10 mouse cellular contexts compared by ENCODE assay signal in the genomic region with DNA sequence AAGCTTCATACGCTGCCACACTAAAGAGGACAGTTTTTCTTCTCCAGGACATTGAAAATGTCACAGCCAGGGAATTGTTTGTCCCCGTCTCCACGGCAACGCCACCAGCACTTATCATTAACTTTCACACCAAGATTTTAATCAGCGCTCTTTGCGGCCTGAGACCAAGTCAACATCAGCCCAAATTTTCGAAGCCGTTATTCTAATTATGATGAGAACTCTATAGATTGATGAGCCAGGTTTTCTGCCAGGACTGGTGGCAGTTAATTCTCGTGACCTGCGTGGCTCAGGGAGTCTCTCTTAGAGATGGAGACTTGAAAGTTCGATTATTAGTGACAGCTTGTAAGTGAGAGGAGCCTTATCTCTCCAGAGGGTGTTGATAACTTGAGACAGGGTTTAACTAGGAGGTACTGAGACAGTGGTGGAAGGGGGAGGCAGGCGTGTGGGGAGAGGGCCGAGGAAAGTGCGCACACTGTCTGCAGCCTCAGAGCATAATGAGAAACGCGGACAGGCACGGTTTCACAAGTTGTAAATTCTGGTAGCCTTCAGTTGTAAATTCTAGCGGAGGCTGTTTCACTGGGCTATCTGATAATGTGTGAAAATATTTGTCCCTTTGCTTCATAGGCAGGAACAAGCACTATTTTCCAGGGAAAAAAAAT.
DNase-seq lines count a peak whose midpoint lies in the region; ATAC-seq and TF ChIP-seq lines count a peak whose summit lies in the region.
"Had no signal": no experiment of that assay in that cellular context is flagged by ENCODE, and none has a peak within 500 bp of the region (broad histone marks: within the 10 kb centered on the region; RNA-seq: fewer than 3 reads in every experiment).

No protein-coding gene starts in this region.

- no peak overlapping the region for H3K27ac ChIP-seq in heart, embryonic 15.5 days
- no peak overlapping the region for H3K27ac ChIP-seq in embryonic facial prominence, embryonic 11.5 days (replicated peaks; ENCODE audit: low read depth, low read length)
- peak overlapping the region; percentile 10; the same call in 1 of the 2 replicates for H3K27ac ChIP-seq in kidney, embryonic 15.5 days
- no peak overlapping the region for H3K27ac ChIP-seq in stomach, postnatal 0 days (replicated peaks)

- no peaks in the 10 kb centered on the region for H3K27me3 ChIP-seq in heart, embryonic 15.5 days
- no peaks in the 10 kb centered on the region for H3K27me3 ChIP-seq in embryonic facial prominence, embryonic 11.5 days (ENCODE audit: control insufficient read depth, insufficient read depth, low read length)
- peaks cover 10% of the 10 kb centered on the region for H3K27me3 ChIP-seq in kidney, embryonic 15.5 days
- H3K27me3 ChIP-seq in stomach, postnatal 0 days (ENCODE audit: control insufficient read depth, insufficient read depth, low read length), result no peaks in the 10 kb centered on the region

- H3K9me3 ChIP-seq in heart, embryonic 15.5 days (replicated peaks), result no peaks in the 10 kb centered on the region
- H3K9me3 ChIP-seq in embryonic facial prominence, embryonic 11.5 days (replicated peaks; ENCODE audit: control insufficient read depth, low read length), result no peaks in the 10 kb centered on the region
- no peaks in the 10 kb centered on the region for H3K9me3 ChIP-seq in kidney, embryonic 15.5 days (replicated peaks)
- no peaks in the 10 kb centered on the region for H3K9me3 ChIP-seq in stomach, postnatal 0 days (ENCODE audit: control insufficient read depth, low read length)

- H3K36me3 ChIP-seq in heart, embryonic 15.5 days, result no peaks in the 10 kb centered on the region
- H3K36me3 ChIP-seq in embryonic facial prominence, embryonic 11.5 days (replicated peaks; ENCODE audit: control insufficient read depth, insufficient read depth, low read depth, low read length), result no peaks in the 10 kb centered on the region
- no peaks in the 10 kb centered on the region for H3K36me3 ChIP-seq in kidney, embryonic 15.5 days
- H3K36me3 ChIP-seq in stomach, postnatal 0 days (ENCODE audit: control insufficient read depth, insufficient read depth, low read length), result no peaks in the 10 kb centered on the region

- TF ChIP-seq EP300 in stomach, postnatal 0 days (optimal IDR thresholded peaks at IDR 0.05), result no peak

- no peak overlapping the region for H3K9ac ChIP-seq in heart, embryonic 15.5 days
- no peak overlapping the region for H3K9ac ChIP-seq in embryonic facial prominence, embryonic 11.5 days (replicated peaks; ENCODE audit: low read length)
- H3K9ac ChIP-seq in kidney, embryonic 15.5 days, result no peak overlapping the region
- H3K9ac ChIP-seq in stomach, postnatal 0 days (ENCODE audit: low read length), result no peak overlapping the region

- no peak for DNase-seq in heart, postnatal 36 days
- DNase-seq in embryonic facial prominence, embryonic 11.5 days (ENCODE audit: low spot score), result peak; percentile 15
- peak; percentile 53 for DNase-seq in neural tube, embryonic 10.5 days (ENCODE audit: extremely low spot score, low spot score)
- no peak for DNase-seq in right cerebral cortex, postnatal 14 days
- DNase-seq in stomach, postnatal 0 days (ENCODE audit: low spot score), result no peak
- no peak for DNase-seq in cerebellum, adult 9-10 months
- DNase-seq: adrenal gland, adult 2 months; thymus, postnatal 36 days had no signal

- no peak overlapping the region for H3K4me3 ChIP-seq in heart, embryonic 15.5 days
- no peak overlapping the region for H3K4me3 ChIP-seq in embryonic facial prominence, embryonic 11.5 days (ENCODE audit: low read depth, low read length)
- H3K4me3 ChIP-seq in kidney, embryonic 15.5 days (replicated peaks), result no peak overlapping the region
- H3K4me3 ChIP-seq in stomach, postnatal 0 days (ENCODE audit: low read depth, low read length), result no peak overlapping the region

- peaks cover 12% of the 10 kb centered on the region for H3K4me1 ChIP-seq in heart, embryonic 15.5 days (replicated peaks)
- no peaks in the 10 kb centered on the region for H3K4me1 ChIP-seq in embryonic facial prominence, embryonic 11.5 days (ENCODE audit: control insufficient read depth, insufficient read depth, low read length)
- H3K4me1 ChIP-seq in kidney, embryonic 15.5 days, result peaks cover 38% of the 10 kb centered on the region
- peaks cover 3% of the 10 kb centered on the region; the same call in 1 of the 2 replicates for H3K4me1 ChIP-seq in stomach, postnatal 0 days (replicated peaks; ENCODE audit: control insufficient read depth, insufficient read depth)

- ATAC-seq in heart, embryonic 15.5 days (replicated peaks; ENCODE audit: insufficient number of reproducible peaks, insufficient read depth, low FRiP score, low read depth), result no peak
- ATAC-seq in embryonic facial prominence, embryonic 11.5 days (replicated peaks; ENCODE audit: insufficient number of reproducible peaks, low FRiP score, low TSS enrichment, low read depth), result no peak
- ATAC-seq in kidney, embryonic 15.5 days (replicated peaks; ENCODE audit: low FRiP score), result no peak; the same call in 1 of the 2 replicates
- ATAC-seq in stomach, postnatal 0 days (ENCODE audit: low FRiP score, low TSS enrichment), result no peak

- no peak for TF ChIP-seq CTCF in stomach, postnatal 0 days (IDR thresholded peaks at IDR 0.05; ENCODE audit: low read depth)

- H3K4me2 ChIP-seq in heart, embryonic 15.5 days, result peak overlapping the region; percentile 45
- no peak overlapping the region for H3K4me2 ChIP-seq in embryonic facial prominence, embryonic 11.5 days (ENCODE audit: low read depth, low read length)
- peak overlapping the region; percentile 34 for H3K4me2 ChIP-seq in kidney, embryonic 15.5 days
- H3K4me2 ChIP-seq in stomach, postnatal 0 days (replicated peaks; ENCODE audit: low read depth), result no peak overlapping the region

- intact Hi-C loops in heart, postnatal 36 days (cut with DNase I), result loop anchor here (5.0 kb wide), 1 partner anchor 453 kb away; the partner anchor contains the start of gene Zfp503

- WGBS in heart, embryonic 15.5 days, result 19% methylated on average over 18 of the region's 18 CpGs
- 38% methylated on average over 18 of the region's 18 CpGs for WGBS in embryonic facial prominence, embryonic 11.5 days
- WGBS in kidney, embryonic 15.5 days, result 15% methylated on average over 18 of the region's 18 CpGs
- 54% methylated on average over 18 of the region's 18 CpGs for WGBS in stomach, postnatal 0 days

Comparison
In these comparisons a context has a peak if more than half of its experiments do, and no peak if none do; other contexts are left out.
1. H3K4me2 ChIP-seq: peak in heart, embryonic 15.5 days (single experiment) and kidney, embryonic 15.5 days (single experiment); none in embryonic facial prominence, embryonic 11.5 days (single experiment) and stomach, postnatal 0 days (single experiment).
2. DNase-seq: peak in embryonic facial prominence, embryonic 11.5 days (single experiment) and neural tube, embryonic 10.5 days (single experiment); none in heart, postnatal 36 days (0 of 2), right cerebral cortex, postnatal 14 days (single experiment), stomach, postnatal 0 days (single experiment) and cerebellum, adult 9-10 months (single experiment).